Mouse (Mus musculus): ENCODE measurements around the gene Tmprss11e. TPM values are rescaled to one million over a fixed set of nuclear protein-coding genes. Genes with fewer than 3 reads are reported as not detected.
A peak's percentile ranks its signal among the peaks of the same experiment; 100 is the strongest.

Gene Tmprss11e
- polyA plus RNA-seq, 1 experiment: not detected

DNA sequence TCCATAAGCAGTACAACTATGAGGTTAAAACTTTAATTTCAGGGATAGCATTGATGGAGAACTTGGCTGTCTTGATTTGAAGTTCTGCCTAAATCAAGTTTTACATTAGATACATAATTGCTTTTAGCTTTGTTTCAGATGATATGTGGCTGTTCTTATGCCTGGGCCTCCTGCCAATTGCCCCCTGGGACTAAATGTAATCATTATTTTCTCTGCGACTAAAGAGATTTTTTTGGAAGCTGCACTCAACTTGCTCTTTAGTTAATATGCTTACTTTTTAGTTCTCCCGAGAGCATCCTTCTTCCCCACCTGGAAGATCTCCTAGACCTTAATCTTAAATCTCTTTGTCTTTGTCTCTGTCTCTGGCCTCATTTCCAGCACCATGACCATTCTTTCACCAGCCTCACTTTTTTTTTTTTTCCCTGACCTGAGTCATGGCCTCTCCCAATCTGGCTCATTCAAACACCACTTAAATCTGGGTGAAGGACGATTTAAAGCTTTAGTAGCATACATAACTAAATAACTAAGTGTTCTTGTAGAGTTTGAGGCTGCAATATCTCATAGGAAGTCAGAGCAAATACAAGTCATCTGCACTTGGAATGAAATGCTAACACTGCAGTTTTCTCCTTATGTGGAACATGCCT lies 23.5 kb upstream of the Tmprss11e start:
- no peak overlapping the region for H3K4me3 ChIP-seq (ENCODE audit: insufficient read depth, low read length)
- TF ChIP-seq POLR2A (IDR thresholded peaks at IDR 0.05; ENCODE audit: low read depth, low read length) (no peak), CTCF (IDR thresholded peaks at IDR 0.05; ENCODE audit: borderline replicate concordance, insufficient read depth, low read length) (no peak)

DNA sequence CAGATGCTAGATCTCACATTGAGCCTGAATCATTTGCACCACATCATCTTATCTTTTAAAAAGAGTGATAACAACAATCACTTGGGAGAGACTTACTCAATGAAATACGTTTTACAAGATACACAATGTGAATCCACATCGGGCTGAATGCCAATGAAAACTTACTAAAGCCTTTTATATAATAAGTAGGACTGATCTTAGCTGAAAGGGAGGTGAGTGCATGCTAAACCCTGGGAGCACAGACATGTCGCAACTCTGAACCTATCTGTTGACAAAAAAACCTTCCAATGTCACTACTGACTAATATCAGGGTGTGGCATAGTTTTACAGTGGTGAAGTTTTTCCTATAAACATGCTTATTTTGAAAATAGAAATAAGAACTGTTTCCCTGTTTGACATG lies 2.8 kb downstream of the Tmprss11e start:
- TF ChIP-seq POLR2A (IDR thresholded peaks at IDR 0.05; ENCODE audit: low read depth, low read length) (no peak), CTCF (IDR thresholded peaks at IDR 0.05; ENCODE audit: borderline replicate concordance, insufficient read depth, low read length) (no peak)
- no peaks in the 10 kb centered on the region for H3K4me1 ChIP-seq (ENCODE audit: control insufficient read depth, insufficient read depth, low read length)
- no peak overlapping the region for H3K27ac ChIP-seq (ENCODE audit: insufficient read depth, low read length)
- no peak overlapping the region for H3K4me3 ChIP-seq (ENCODE audit: insufficient read depth, low read length)

More for the DNA sequence above, 23.5 kb upstream of the Tmprss11e start:
- Histone ChIP-seq H3K4me1 (ENCODE audit: control insufficient read depth, insufficient read depth, low read length) (no peaks in the 10 kb centered on the region), H3K27ac (ENCODE audit: insufficient read depth, low read length) (no peak overlapping the region)

DNA sequence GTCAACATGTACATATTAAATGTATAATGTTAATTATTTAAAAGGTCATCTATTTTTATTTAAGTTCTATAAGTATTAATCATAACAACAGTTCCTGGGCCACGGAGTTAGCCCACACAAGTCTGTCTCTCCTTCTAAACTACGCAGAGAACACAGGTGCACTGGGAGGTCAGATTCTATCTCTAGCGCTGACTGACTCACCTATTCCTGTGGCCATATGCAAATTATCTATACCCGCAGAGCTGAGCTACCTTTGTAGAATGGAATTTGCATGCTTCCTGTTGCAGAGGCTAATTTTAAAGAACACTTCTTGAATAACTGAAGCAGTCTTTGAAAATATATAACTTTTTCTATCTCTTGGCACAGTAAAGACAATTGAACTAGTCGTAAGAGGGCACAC lies 4.5 kb downstream of the Tmprss11e start:
- no peak for TF ChIP-seq POLR2A (IDR thresholded peaks at IDR 0.05; ENCODE audit: low read depth, low read length)
- no peak overlapping the region for H3K4me3 ChIP-seq (ENCODE audit: insufficient read depth, low read length)
- no peaks in the 10 kb centered on the region for H3K4me1 ChIP-seq (ENCODE audit: control insufficient read depth, insufficient read depth, low read length)
- H3K27ac ChIP-seq (ENCODE audit: insufficient read depth, low read length): no peak overlapping the region

DNA sequence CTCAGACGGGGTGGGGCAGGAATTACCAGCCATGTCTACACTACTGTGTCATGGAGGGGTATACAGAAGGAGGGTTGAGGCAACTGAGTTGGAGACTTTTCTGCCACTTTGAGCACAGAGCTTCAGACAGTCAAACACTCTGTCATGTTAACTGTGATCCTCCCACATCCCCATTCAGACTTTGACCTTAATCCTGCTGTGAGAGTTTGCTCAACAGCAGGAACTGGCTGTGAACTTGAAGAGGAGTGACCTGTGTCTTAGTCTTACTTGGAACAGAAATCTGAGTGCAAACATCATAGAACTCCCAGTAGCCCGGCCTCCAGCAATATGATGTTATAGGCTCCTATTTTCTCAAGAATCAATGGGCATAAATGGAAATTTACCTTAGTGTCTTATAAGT lies 9.8 kb downstream of the Tmprss11e start:
- TF ChIP-seq CTCF (IDR thresholded peaks at IDR 0.05; ENCODE audit: borderline replicate concordance, insufficient read depth, low read length) (no peak), POLR2A (IDR thresholded peaks at IDR 0.05; ENCODE audit: low read depth, low read length) (no peak)
- H3K4me3 ChIP-seq (ENCODE audit: insufficient read depth, low read length): no peak overlapping the region
- 0 out of 2 replicates have a peak, but pooled peaks cover 3% of the 10 kb centered on the region for H3K4me1 ChIP-seq (ENCODE audit: control insufficient read depth, insufficient read depth, low read length)
- H3K27ac ChIP-seq (ENCODE audit: insufficient read depth, low read length): no peak overlapping the region

DNA sequence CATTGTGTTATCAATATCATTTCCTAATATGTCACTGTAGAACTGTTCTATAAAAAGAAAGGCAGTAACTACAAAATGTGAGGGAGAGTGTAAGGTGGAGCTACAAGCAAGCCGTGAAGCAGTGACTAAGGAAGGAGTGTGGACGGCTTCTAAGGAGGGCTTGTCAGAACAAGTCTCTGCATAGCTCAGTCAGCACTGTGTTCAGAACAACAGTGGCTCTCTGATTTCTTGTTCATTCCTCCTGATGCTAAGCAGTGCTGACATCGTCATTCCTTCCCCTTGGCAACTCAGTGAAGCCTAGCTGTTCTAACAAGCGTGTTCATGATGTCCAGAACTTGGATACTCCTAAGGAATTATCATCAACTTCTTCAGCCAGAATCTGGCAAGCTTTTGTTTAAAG lies 15.0 kb downstream of the Tmprss11e start:
- Histone ChIP-seq H3K4me3 (ENCODE audit: insufficient read depth, low read length) (no peak overlapping the region), H3K27ac (ENCODE audit: insufficient read depth, low read length) (peak overlapping the region; percentile 61; the same call in 1 of the 2 replicates), H3K4me1 (ENCODE audit: control insufficient read depth, insufficient read depth, low read length) (no peaks in the 10 kb centered on the region)
- TF ChIP-seq CTCF (IDR thresholded peaks at IDR 0.05; ENCODE audit: borderline replicate concordance, insufficient read depth, low read length) (no peak), POLR2A (IDR thresholded peaks at IDR 0.05; ENCODE audit: low read depth, low read length) (no peak)

DNA sequence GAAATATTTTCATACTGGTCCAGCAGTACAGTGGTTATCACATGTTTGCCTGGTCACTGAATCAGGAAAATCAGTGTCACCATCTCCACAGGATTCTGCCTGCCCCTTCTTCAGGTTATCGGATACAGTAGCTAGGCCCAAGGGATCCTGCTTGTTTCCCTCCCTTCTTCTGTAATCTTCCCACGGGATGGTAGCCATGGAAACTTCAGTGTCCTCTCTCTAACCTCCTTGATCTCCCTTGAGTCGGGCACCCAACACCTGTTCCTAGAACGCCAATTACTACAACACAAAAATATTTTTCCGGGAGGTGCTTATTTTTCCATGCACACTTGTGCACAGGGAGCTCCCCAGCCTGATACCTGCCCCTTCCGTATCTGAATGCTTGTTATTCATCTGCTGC lies 17.0 kb downstream of the Tmprss11e start:
- H3K27ac ChIP-seq (ENCODE audit: insufficient read depth, low read length): no peak overlapping the region
- no peak for TF ChIP-seq POLR2A (IDR thresholded peaks at IDR 0.05; ENCODE audit: low read depth, low read length)
- TF ChIP-seq CTCF (IDR thresholded peaks at IDR 0.05; ENCODE audit: borderline replicate concordance, insufficient read depth, low read length): no peak
- no peak overlapping the region for H3K4me3 ChIP-seq (ENCODE audit: insufficient read depth, low read length)
- no peaks in the 10 kb centered on the region for H3K4me1 ChIP-seq (ENCODE audit: control insufficient read depth, insufficient read depth, low read length)

DNA sequence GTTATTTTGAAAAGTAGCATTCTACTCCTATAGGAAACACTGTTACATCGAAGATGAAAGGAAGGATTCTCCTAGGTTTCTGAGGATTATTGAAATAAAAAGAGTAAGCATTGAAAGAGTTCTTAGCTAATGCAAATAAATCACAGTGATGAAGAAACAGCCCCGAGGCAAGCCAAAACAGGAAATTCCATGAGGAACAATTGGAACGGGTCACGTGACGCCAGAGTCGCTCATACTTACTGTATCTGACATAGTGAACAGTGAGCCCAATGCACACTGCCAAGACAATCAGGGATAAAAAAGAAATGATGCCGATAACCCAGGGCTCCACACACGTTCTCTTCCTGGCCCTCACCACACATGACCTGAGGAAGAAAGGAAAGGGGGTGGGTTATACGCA lies 18.6 kb downstream of the Tmprss11e start:
- TF ChIP-seq POLR2A (IDR thresholded peaks at IDR 0.05; ENCODE audit: low read depth, low read length): no peak
- no peak for TF ChIP-seq CTCF (IDR thresholded peaks at IDR 0.05; ENCODE audit: borderline replicate concordance, insufficient read depth, low read length)
- Histone ChIP-seq H3K4me1 (ENCODE audit: control insufficient read depth, insufficient read depth, low read length) (peaks cover 5% of the 10 kb centered on the region), H3K4me3 (ENCODE audit: insufficient read depth, low read length) (no peak overlapping the region), H3K27ac (ENCODE audit: insufficient read depth, low read length) (no peak overlapping the region)

DNA sequence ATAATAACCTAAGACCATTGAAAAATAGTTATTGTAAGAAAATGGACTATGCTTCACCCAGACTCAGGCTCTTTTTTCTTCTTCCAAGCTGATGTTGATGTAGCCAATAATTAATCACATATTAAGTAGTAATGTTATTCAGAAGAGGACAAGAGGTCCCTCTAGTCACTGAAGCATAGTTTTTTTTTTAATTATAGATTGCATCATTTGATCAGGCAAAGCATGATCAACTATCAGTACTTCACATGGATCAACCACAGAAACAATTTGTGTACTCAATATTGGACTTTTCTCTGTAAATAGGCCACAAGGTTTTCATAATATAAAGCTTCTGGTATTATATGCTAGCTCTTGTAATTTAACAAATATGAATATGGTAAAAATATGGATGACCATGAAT lies 20.6 kb downstream of the Tmprss11e start:
- no peak overlapping the region for H3K4me3 ChIP-seq (ENCODE audit: insufficient read depth, low read length)
- no peak for TF ChIP-seq POLR2A (IDR thresholded peaks at IDR 0.05; ENCODE audit: low read depth, low read length)
- no peak for TF ChIP-seq CTCF (IDR thresholded peaks at IDR 0.05; ENCODE audit: borderline replicate concordance, insufficient read depth, low read length)
- H3K4me1 ChIP-seq (ENCODE audit: control insufficient read depth, insufficient read depth, low read length): peaks cover 5% of the 10 kb centered on the region
- H3K27ac ChIP-seq (ENCODE audit: insufficient read depth, low read length): no peak overlapping the region

DNA sequence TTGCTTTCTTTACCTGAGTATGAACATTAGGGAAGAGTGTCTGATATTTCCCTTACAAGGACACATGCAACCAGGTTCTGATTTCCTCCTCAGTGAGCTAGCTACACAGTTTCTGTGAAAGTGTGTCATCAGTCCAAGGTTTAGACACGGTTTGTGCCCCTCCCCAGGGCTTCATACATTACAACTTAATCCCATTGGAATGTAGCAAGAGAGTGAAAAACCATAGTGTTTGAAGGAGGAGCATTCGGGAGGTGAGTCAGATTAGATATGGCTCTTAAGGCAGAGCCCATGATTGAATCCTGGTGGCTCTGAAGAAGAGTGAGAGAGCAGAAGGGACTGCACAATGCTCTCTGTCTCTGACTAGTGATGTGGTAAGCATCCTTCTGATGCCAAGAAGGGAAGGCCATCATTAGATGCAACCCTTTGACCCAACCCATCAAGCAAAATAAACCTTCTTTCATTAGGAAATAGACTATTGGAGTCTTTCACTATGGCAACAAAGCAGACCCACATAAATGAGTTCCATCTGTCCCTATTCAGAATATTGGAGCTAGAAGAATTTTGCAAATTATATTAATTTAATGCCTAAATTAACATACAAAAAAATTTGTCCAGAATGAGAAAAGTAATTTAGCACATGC lies 22.7 kb downstream of the Tmprss11e start:
- TF ChIP-seq CTCF (IDR thresholded peaks at IDR 0.05; ENCODE audit: borderline replicate concordance, insufficient read depth, low read length) (no peak), POLR2A (IDR thresholded peaks at IDR 0.05; ENCODE audit: low read depth, low read length) (no peak)
- Histone ChIP-seq H3K27ac (ENCODE audit: insufficient read depth, low read length) (no peak overlapping the region; the same call in 1 of the 2 replicates), H3K4me1 (ENCODE audit: control insufficient read depth, insufficient read depth, low read length) (peaks cover 5% of the 10 kb centered on the region), H3K4me3 (ENCODE audit: insufficient read depth, low read length) (no peak overlapping the region)

DNA sequence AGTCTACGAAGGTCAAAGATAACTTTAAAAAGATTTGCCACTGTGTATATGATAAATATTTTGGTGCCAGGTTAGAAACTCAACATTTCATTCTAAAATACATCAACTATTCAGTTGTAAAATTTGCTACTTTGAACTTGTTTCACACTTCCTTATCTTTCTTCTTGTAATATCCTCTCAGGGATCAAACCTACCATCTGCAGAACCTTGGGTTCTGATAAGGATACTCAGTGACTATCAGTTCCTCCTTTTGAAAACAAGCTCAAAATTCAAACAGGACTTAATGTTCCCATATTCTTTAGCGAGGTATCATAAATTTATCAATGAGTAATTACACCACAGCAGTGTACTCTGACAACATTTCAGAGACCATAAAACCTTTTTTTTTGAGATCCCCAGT lies 30.6 kb downstream of the Tmprss11e start:
- H3K27ac ChIP-seq (ENCODE audit: insufficient read depth, low read length): no peak overlapping the region
- TF ChIP-seq CTCF (IDR thresholded peaks at IDR 0.05; ENCODE audit: borderline replicate concordance, insufficient read depth, low read length) (no peak), POLR2A (IDR thresholded peaks at IDR 0.05; ENCODE audit: low read depth, low read length) (no peak)
- H3K4me3 ChIP-seq (ENCODE audit: insufficient read depth, low read length): no peak overlapping the region
- H3K4me1 ChIP-seq (ENCODE audit: control insufficient read depth, insufficient read depth, low read length): no peaks in the 10 kb centered on the region
